In the genomic region with DNA sequence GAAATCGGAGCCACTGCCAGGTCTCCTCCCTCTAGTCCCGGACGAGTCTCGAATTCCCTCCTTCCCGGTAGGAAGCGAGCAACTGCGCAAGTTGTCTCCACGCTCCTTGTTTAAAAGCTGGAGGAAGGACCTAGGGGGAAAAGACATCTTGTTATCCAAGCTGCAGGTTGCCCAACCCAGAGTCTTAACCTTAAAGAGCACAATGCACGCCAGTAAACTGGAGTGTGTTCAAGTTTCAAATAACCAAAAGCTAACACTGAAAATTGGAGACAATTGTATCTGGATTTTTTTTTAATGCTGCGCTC, we compare ENCODE assay signal across 8 mouse cellular contexts. TPM values are rescaled to one million over a fixed set of nuclear protein-coding genes. Genes with fewer than 3 reads are reported as not detected.
DNase-seq lines count a peak whose midpoint lies in the region; ATAC-seq and TF ChIP-seq lines count a peak whose summit lies in the region.

No protein-coding gene starts in this region.

- DNase-seq in kidney, adult 2 months: no peak
- no peak for DNase-seq in kidney, postnatal 4 days
- DNase-seq in spleen, postnatal 14 days (ENCODE audit: low spot score in 2 of 2): no peak
- no peak for DNase-seq in urinary bladder, adult 18-20 months (ENCODE audit: low spot score in 2 of 2)
- no peak for DNase-seq in adrenal gland, postnatal 4 days (ENCODE audit: low spot score in 2 of 2)

- H3K27me3 ChIP-seq in kidney, adult 2 months (replicated peaks; ENCODE audit: control insufficient read depth, insufficient read depth, low read length): no peaks in the 10 kb centered on the region
- H3K27me3 ChIP-seq in hindbrain, embryonic 15.5 days: 0 out of 2 replicates have a peak, but pooled peaks cover 3% of the 10 kb centered on the region
- peaks cover 23% of the 10 kb centered on the region for H3K27me3 ChIP-seq in midbrain, embryonic 12.5 days

- H3K4me2 ChIP-seq in hindbrain, embryonic 15.5 days: peak overlapping the region; percentile 89
- H3K4me2 ChIP-seq in midbrain, embryonic 12.5 days (replicated peaks): peak overlapping the region; percentile 96

- no peaks in the 10 kb centered on the region for H3K36me3 ChIP-seq in kidney, adult 2 months (ENCODE audit: control insufficient read depth, insufficient read depth, low read length)
- H3K36me3 ChIP-seq in hindbrain, embryonic 15.5 days: no peaks in the 10 kb centered on the region
- no peaks in the 10 kb centered on the region for H3K36me3 ChIP-seq in midbrain, embryonic 12.5 days

- H3K4me3 ChIP-seq in kidney, adult 2 months (ENCODE audit: insufficient read depth, low read depth, low read length): peak overlapping the region; percentile 49
- peak overlapping the region; percentile 91 for H3K4me3 ChIP-seq in hindbrain, embryonic 15.5 days
- peak overlapping the region; percentile 55 for H3K4me3 ChIP-seq in midbrain, embryonic 12.5 days

- no peaks in the 10 kb centered on the region; the same call in 1 of the 2 replicates for H3K4me1 ChIP-seq in kidney, adult 2 months (ENCODE audit: control insufficient read depth, insufficient read depth, low read length)
- peaks cover 18% of the 10 kb centered on the region for H3K4me1 ChIP-seq in hindbrain, embryonic 15.5 days (replicated peaks)
- H3K4me1 ChIP-seq in midbrain, embryonic 12.5 days: peaks cover 24% of the 10 kb centered on the region

- peak; percentile 16; the same call in 1 of the 2 replicates for ATAC-seq in common myeloid progenitor, adult 5-6 weeks (replicated peaks; ENCODE audit: low read depth, poor library complexity, severe bottlenecking)
- ATAC-seq in hindbrain, embryonic 15.5 days (ENCODE audit: low FRiP score, low read depth): no peak
- ATAC-seq in midbrain, embryonic 12.5 days (ENCODE audit: low FRiP score, low read depth): no peak

- 5% methylated on average over 10 of the region's 10 CpGs for WGBS in kidney, adult 2 months
- 5% methylated on average over 10 of the region's 10 CpGs for WGBS in hindbrain, embryonic 15.5 days
- 7% methylated on average over 10 of the region's 10 CpGs for WGBS in midbrain, embryonic 12.5 days

- no peak for TF ChIP-seq CTCF in kidney, adult 2 months (conservative IDR thresholded peaks at IDR 0.05; ENCODE audit: insufficient read depth, insufficient read length, low read depth, low read length)

- H3K9me3 ChIP-seq in hindbrain, embryonic 15.5 days: no peaks in the 10 kb centered on the region
- H3K9me3 ChIP-seq in midbrain, embryonic 12.5 days: no peaks in the 10 kb centered on the region

- H3K9ac ChIP-seq in hindbrain, embryonic 15.5 days: peak overlapping the region; percentile 86
- H3K9ac ChIP-seq in midbrain, embryonic 12.5 days (replicated peaks): peak overlapping the region; percentile 63; the same call in 1 of the 2 replicates

- TF ChIP-seq POLR2A in kidney, adult 2 months (IDR thresholded peaks at IDR 0.05; ENCODE audit: low read depth, low read length): no peak

- peak overlapping the region; percentile 30; the same call in 1 of the 2 replicates for H3K27ac ChIP-seq in kidney, adult 2 months (ENCODE audit: insufficient read depth, low read depth, low read length)
- H3K27ac ChIP-seq in hindbrain, embryonic 15.5 days (replicated peaks): peak overlapping the region; percentile 88
- peak overlapping the region; percentile 66; the same call in 1 of the 2 replicates for H3K27ac ChIP-seq in midbrain, embryonic 12.5 days (replicated peaks)

RNA-seq across cellular contexts. Expression of a gene that starts 0.3 kb away (rescaled TPM):
- 5.1 and 5.2 TPM in 2 replicates for polyA plus RNA-seq in kidney, adult 2 months (2012; rRNA removed)
- 4.1 and 6.7 TPM in 2 replicates for total RNA-seq in common myeloid progenitor, adult 5-6 weeks (2017)
- polyA plus RNA-seq in hindbrain, embryonic 15.5 days (2015; fragmentation: Nextera tagmentation; extraction: Ambion mirVana): 10.5 and 11.2 TPM in 2 replicates
- 7.8 and 8.4 TPM in 2 replicates for polyA plus RNA-seq in midbrain, embryonic 12.5 days (2016; fragmentation: Nextera tagmentation; extraction: Ambion mirVana)
- total RNA-seq in adrenal gland, postnatal 4 days (2021): 10 to 100 TPM; 10.1 to 10.8 TPM

RNA-seq across cellular contexts. Expression of a gene that starts 55.9 kb away (rescaled TPM):
- polyA plus RNA-seq in kidney, adult 2 months (2012; rRNA removed): 18.2 and 20.8 TPM in 2 replicates
- total RNA-seq in common myeloid progenitor, adult 5-6 weeks (2017): 24.2 and 30.9 TPM in 2 replicates
- polyA plus RNA-seq in hindbrain, embryonic 15.5 days (2015; fragmentation: Nextera tagmentation; extraction: Ambion mirVana): 15.9 and 16.2 TPM in 2 replicates
- 24.7 and 28.0 TPM in 2 replicates for polyA plus RNA-seq in midbrain, embryonic 12.5 days (2016; fragmentation: Nextera tagmentation; extraction: Ambion mirVana)
- 10 to 100 TPM; 26.3 to 28.7 TPM for total RNA-seq in adrenal gland, postnatal 4 days (2021)

Comparison
In these comparisons a context has a peak if more than half of its experiments do, and no peak if none do; other contexts are left out.
1. H3K27ac ChIP-seq: peak in every context shown above with its lines; median percentile 88 in hindbrain, embryonic 15.5 days; 66 in midbrain, embryonic 12.5 days; 30 in kidney, adult 2 months.